Mouse (Mus musculus) embryonic facial prominence, embryonic 10.5 days (tissue): ENCODE measurements at regions not wholly inside any gene's neighbourhood (a gene's known extent, or its start where the extent isn't known, plus 50 kb on each side); places are given as distances from the start of the nearest gene placed in this dataset.

Experiments used
- DNase-seq: peaks from one replicate; pipeline ENCODE4 v3.0.0-alpha.2; 2017; ENCODE audit warnings: low spot score
- H3K27ac ChIP-seq: fragments of 300-500 bp; sonication (generic); replicated peaks from 2 replicates; pipeline ENCODE4 v1.5.1; 2016; ENCODE audit warnings: mild to moderate bottlenecking
- H3K27me3 ChIP-seq: fragments of 300-500 bp; sonication (generic); replicated peaks from 2 replicates; pipeline ENCODE4 v1.6.1; 2016; ENCODE audit warnings: low read depth, mild to moderate bottlenecking; ENCODE audit not compliant: poor library complexity, severe bottlenecking
- H3K36me3 ChIP-seq: fragments of 300-500 bp; sonication (generic); replicated peaks from 2 replicates; pipeline ENCODE4 v1.6.1; 2016; ENCODE audit warnings: mild to moderate bottlenecking, moderate library complexity
- H3K4me1 ChIP-seq: fragments of 300-500 bp; sonication (generic); 2 replicates; pipeline ENCODE4 v1.6.1; 2016
- H3K4me3 ChIP-seq: fragments of 300-500 bp; sonication (generic); 2 replicates; pipeline ENCODE4 v1.5.1; 2016; ENCODE audit warnings: mild to moderate bottlenecking, moderate library complexity
- H3K9me3 ChIP-seq: fragments of 300-500 bp; sonication (generic); 2 replicates; pipeline ENCODE4 v1.6.1; 2016; ENCODE audit warnings: mild to moderate bottlenecking
- WGBS: fragments of 180-500 bp; shearing (Covaris S2); methylation state at CpG from one replicate; pipeline ENCODE4 v1.1.7; 2016; 5-methylcytosine and 5-hydroxymethylcytosine counted together

GRCm38 (mm10) chr7:94061814-94062545, 982.3 kb downstream of the Fam181b start:
- H3K27me3 ChIP-seq = no peaks in the 10 kb centered on the region
- H3K9me3 ChIP-seq = no peaks in the 10 kb centered on the region
- DNase-seq = no peak
- H3K27ac ChIP-seq = no peak overlapping the region
- H3K4me1 ChIP-seq = no peaks in the 10 kb centered on the region
- no peak overlapping the region for H3K4me3 ChIP-seq
- H3K36me3 ChIP-seq = no peaks in the 10 kb centered on the region
- WGBS = 85% methylated on average over 3 of the region's 3 CpGs
